Mouse (Mus musculus) T-helper 17 cell (primary cell): Measurements from ENCODE around the gene Nmrk2.
"Not testable (repeated sequence)": the region's sequence is repeated elsewhere in the genome, so short reads cannot be mapped to it uniquely, and the experiment has no call there.

Source experiments
- in situ Hi-C, 2 experiments: fragments of 300-600 bp; cut with MboI, MseI; formaldehyde crosslinking; loops; 1 replicate in 1 of 2; 2 replicates in 1 of 2; pipeline ENCODE4 v1.15.1; 2025; ENCODE audit warnings: high pct_unique_total_duplicates in 2 of 2

Nmrk2 gene

GRCm38 (mm10) chr10:81217267-81217666, 15.4 kb upstream of the Nmrk2 start:
- in situ Hi-C loops: not testable (repeated sequence)

- in situ Hi-C loops: no loop called here
These were observed 15.0 kb upstream of the Nmrk2 start for GRCm38 (mm10) chr10:81216810-81217209.

- in situ Hi-C loops: no loop called here
These were observed 14.4 kb upstream of the Nmrk2 start for GRCm38 (mm10) chr10:81216260-81216659.

- in situ Hi-C loops: no loop called here
These were observed 8.3 kb upstream of the Nmrk2 start for GRCm38 (mm10) chr10:81210154-81210553.

- in situ Hi-C loops: no loop called here
These were observed 2.3 kb upstream of the Nmrk2 start for GRCm38 (mm10) chr10:81204137-81204536.

GRCm38 (mm10) chr10:81202978-81203720, 1.3 kb upstream of the Nmrk2 start:
- in situ Hi-C loops: no loop called here

- in situ Hi-C loops: no loop called here
These were observed 1.1 kb downstream of the Nmrk2 start for GRCm38 (mm10) chr10:81200605-81201287.

- in situ Hi-C loops: no loop called here
These were observed 1.7 kb downstream of the Nmrk2 start for GRCm38 (mm10) chr10:81200141-81200540.

- in situ Hi-C loops: no loop called here
These were observed 2.9 kb downstream of the Nmrk2 start for GRCm38 (mm10) chr10:81198990-81199389.

- in situ Hi-C loops: no loop called here
These were observed 3.6 kb downstream of the Nmrk2 start for GRCm38 (mm10) chr10:81198230-81198629.

- in situ Hi-C loops: no loop called here
These were observed 4.5 kb downstream of the Nmrk2 start for GRCm38 (mm10) chr10:81197305-81197704.

- in situ Hi-C loops: no loop called here
These were observed 5.3 kb downstream of the Nmrk2 start for GRCm38 (mm10) chr10:81196470-81197065.

- in situ Hi-C loops: no loop called here
These were observed 6.6 kb downstream of the Nmrk2 start for GRCm38 (mm10) chr10:81195300-81195699.

GRCm38 (mm10) chr10:81193991-81194774, 7.7 kb downstream of the Nmrk2 start:
- in situ Hi-C loops: no loop called here

GRCm38 (mm10) chr10:81192968-81193501, 8.8 kb downstream of the Nmrk2 start:
- in situ Hi-C loops: no loop called here

- in situ Hi-C loops: no loop called here
These were observed 9.4 kb downstream of the Nmrk2 start for GRCm38 (mm10) chr10:81192270-81192967.

- in situ Hi-C loops: no loop called here
These were observed 10.4 kb downstream of the Nmrk2 start for GRCm38 (mm10) chr10:81191342-81191982.

GRCm38 (mm10) chr10:81190912-81191321, 10.9 kb downstream of the Nmrk2 start:
- in situ Hi-C loops: no loop called here

- in situ Hi-C loops: no loop called here
These were observed 11.5 kb downstream of the Nmrk2 start for GRCm38 (mm10) chr10:81190236-81190911.

GRCm38 (mm10) chr10:81189821-81190220, 12.0 kb downstream of the Nmrk2 start:
- in situ Hi-C loops: no loop called here
